Mouse (Mus musculus): ENCODE data around the gene Qrich2. TPM values are rescaled to one million over a fixed set of nuclear protein-coding genes. Genes with fewer than 3 reads are reported as not detected.
"Not testable (repeated sequence)": the region's sequence is repeated elsewhere in the genome, so short reads cannot be mapped to it uniquely, and the experiment has no call there.

Gene Qrich2
- total RNA-seq, 1 experiment: 0.22 TPM

- no peak for DNase-seq (ENCODE audit: low read depth, low spot score)
- Histone ChIP-seq H3K9me3 (ENCODE audit: control insufficient read depth, insufficient read depth, low read depth, low read length) (no peaks in the 10 kb centered on the region), H3K27ac (ENCODE audit: insufficient read depth, low read depth, low read length, poor library complexity, severe bottlenecking) (no peak overlapping the region), H3K4me3 (ENCODE audit: insufficient read depth in 1 of 2, low read depth in 1 of 2, low read length in 2 of 2, poor library complexity in 1 of 2, severe bottlenecking in 1 of 2) (no peak overlapping the region), H3K4me1 (ENCODE audit: control insufficient read depth in 2 of 2, insufficient read depth in 2 of 2, low read length in 2 of 2, poor library complexity in 1 of 2) (peaks cover 0 to 7% of the 10 kb centered on the region in 2 experiments; a peak in 2 of 4 replicates), H3K36me3 (ENCODE audit: control insufficient read depth, insufficient read depth, low read length, poor library complexity, severe bottlenecking) (peaks cover 81% of the 10 kb centered on the region), H3K9ac (ENCODE audit: insufficient read depth, low read depth, low read length, poor library complexity, severe bottlenecking) (no peak overlapping the region)
- in situ Hi-C loops (cut with MboI; ENCODE audit: low sequenced_read_pairs in 2 of 2, unreplicated experiment in 2 of 2): no loop called here
- TF ChIP-seq CHD2 (IDR thresholded peaks at IDR 0.05; ENCODE audit: low read depth, low read length) (no peak), ZC3H11A (IDR thresholded peaks at IDR 0.05; ENCODE audit: borderline replicate concordance, low read depth, low read length) (no peak), HCFC1 (IDR thresholded peaks at IDR 0.05; ENCODE audit: borderline replicate concordance, insufficient read depth, low read length) (no peak), ZNF384 (IDR thresholded peaks at IDR 0.05; ENCODE audit: low read depth, low read length) (no peak), MAFK (IDR thresholded peaks at IDR 0.05; ENCODE audit: insufficient read depth, low read depth, low read length) (no peak)
These were observed 10.7 kb upstream of the Qrich2 start for GRCm38 (mm10) chr11:116476696-116477095.

GRCm38 (mm10) chr11:116476041-116476440 is 10.0 kb upstream of the Qrich2 start:
- no peak for DNase-seq (ENCODE audit: low read depth, low spot score)
- in situ Hi-C loops (cut with MboI; ENCODE audit: low sequenced_read_pairs in 2 of 2, unreplicated experiment in 2 of 2): no loop called here

GRCm38 (mm10) chr11:116472275-116472674 is 6.2 kb upstream of the Qrich2 start:
- in situ Hi-C loops (cut with MboI; ENCODE audit: low sequenced_read_pairs in 2 of 2, unreplicated experiment in 2 of 2): no loop called here
- Histone ChIP-seq H3K9ac (ENCODE audit: insufficient read depth, low read depth, low read length, poor library complexity, severe bottlenecking) (no peak overlapping the region), H3K36me3 (ENCODE audit: control insufficient read depth, insufficient read depth, low read length, poor library complexity, severe bottlenecking) (peaks cover 60% of the 10 kb centered on the region), H3K4me1 (ENCODE audit: control insufficient read depth in 2 of 2, insufficient read depth in 2 of 2, low read length in 2 of 2, poor library complexity in 1 of 2) (peaks cover 0 to 4% of the 10 kb centered on the region in 2 experiments; a peak in 2 of 4 replicates), H3K9me3 (ENCODE audit: control insufficient read depth, insufficient read depth, low read depth, low read length) (no peaks in the 10 kb centered on the region), H3K27ac (ENCODE audit: insufficient read depth, low read depth, low read length, poor library complexity, severe bottlenecking) (no peak overlapping the region), H3K4me3 (ENCODE audit: insufficient read depth in 1 of 2, low read depth in 1 of 2, low read length in 2 of 2, poor library complexity in 1 of 2, severe bottlenecking in 1 of 2) (no peak overlapping the region)
- DNase-seq (ENCODE audit: low read depth, low spot score): no peak
- no peak for TF ChIP-seq MAFK (IDR thresholded peaks at IDR 0.05; ENCODE audit: insufficient read depth, low read depth, low read length)
- TF ChIP-seq ZC3H11A (IDR thresholded peaks at IDR 0.05; ENCODE audit: borderline replicate concordance, low read depth, low read length): no peak
- TF ChIP-seq HCFC1 (IDR thresholded peaks at IDR 0.05; ENCODE audit: borderline replicate concordance, insufficient read depth, low read length): no peak
- TF ChIP-seq ZNF384 (IDR thresholded peaks at IDR 0.05; ENCODE audit: low read depth, low read length): no peak
- no peak for TF ChIP-seq CHD2 (IDR thresholded peaks at IDR 0.05; ENCODE audit: low read depth, low read length)

More at GRCm38 (mm10) chr11:116476041-116476440, 10.0 kb upstream of the Qrich2 start:
- Histone ChIP-seq H3K36me3 (ENCODE audit: control insufficient read depth, insufficient read depth, low read length, poor library complexity, severe bottlenecking) (peaks cover 82% of the 10 kb centered on the region), H3K27ac (ENCODE audit: insufficient read depth, low read depth, low read length, poor library complexity, severe bottlenecking) (no peak overlapping the region), H3K4me3 (ENCODE audit: insufficient read depth in 1 of 2, low read depth in 1 of 2, low read length in 2 of 2, poor library complexity in 1 of 2, severe bottlenecking in 1 of 2) (no peak overlapping the region), H3K9ac (ENCODE audit: insufficient read depth, low read depth, low read length, poor library complexity, severe bottlenecking) (no peak overlapping the region), H3K4me1 (ENCODE audit: control insufficient read depth in 2 of 2, insufficient read depth in 2 of 2, low read length in 2 of 2, poor library complexity in 1 of 2) (peaks cover 0 to 4% of the 10 kb centered on the region in 2 experiments; a peak in 2 of 4 replicates), H3K9me3 (ENCODE audit: control insufficient read depth, insufficient read depth, low read depth, low read length) (no peaks in the 10 kb centered on the region)
- TF ChIP-seq ZNF384 (IDR thresholded peaks at IDR 0.05; ENCODE audit: low read depth, low read length) (no peak), HCFC1 (IDR thresholded peaks at IDR 0.05; ENCODE audit: borderline replicate concordance, insufficient read depth, low read length) (no peak)

GRCm38 (mm10) chr11:116470896-116471295 is 4.9 kb upstream of the Qrich2 start:
- H3K36me3 ChIP-seq (ENCODE audit: control insufficient read depth, insufficient read depth, low read length, poor library complexity, severe bottlenecking): peaks cover 47% of the 10 kb centered on the region
- no peak for TF ChIP-seq ZNF384 (IDR thresholded peaks at IDR 0.05; ENCODE audit: low read depth, low read length)
- no peak for TF ChIP-seq CHD2 (IDR thresholded peaks at IDR 0.05; ENCODE audit: low read depth, low read length)
- TF ChIP-seq MAFK (IDR thresholded peaks at IDR 0.05; ENCODE audit: insufficient read depth, low read depth, low read length): no peak
- no peaks in the 10 kb centered on the region for H3K9me3 ChIP-seq (ENCODE audit: control insufficient read depth, insufficient read depth, low read depth, low read length)
- peaks cover 0 to 6% of the 10 kb centered on the region in 2 experiments; a peak in 2 of 4 replicates for H3K4me1 ChIP-seq (ENCODE audit: control insufficient read depth in 2 of 2, insufficient read depth in 2 of 2, low read length in 2 of 2, poor library complexity in 1 of 2)
- in situ Hi-C loops (cut with MboI; ENCODE audit: low sequenced_read_pairs in 2 of 2, unreplicated experiment in 2 of 2): no loop called here
- no peak for DNase-seq (ENCODE audit: low read depth, low spot score)
- H3K27ac ChIP-seq (ENCODE audit: insufficient read depth, low read depth, low read length, poor library complexity, severe bottlenecking): no peak overlapping the region
- H3K9ac ChIP-seq (ENCODE audit: insufficient read depth, low read depth, low read length, poor library complexity, severe bottlenecking): no peak overlapping the region
- no peak overlapping the region for H3K4me3 ChIP-seq (ENCODE audit: insufficient read depth in 1 of 2, low read depth in 1 of 2, low read length in 2 of 2, poor library complexity in 1 of 2, severe bottlenecking in 1 of 2)

- peaks cover 40% of the 10 kb centered on the region for H3K36me3 ChIP-seq (ENCODE audit: control insufficient read depth, insufficient read depth, low read length, poor library complexity, severe bottlenecking)
- no peak for DNase-seq (ENCODE audit: low read depth, low spot score)
- no peak overlapping the region for H3K27ac ChIP-seq (ENCODE audit: insufficient read depth, low read depth, low read length, poor library complexity, severe bottlenecking)
- TF ChIP-seq HCFC1 (IDR thresholded peaks at IDR 0.05; ENCODE audit: borderline replicate concordance, insufficient read depth, low read length) (no peak), MAFK (IDR thresholded peaks at IDR 0.05; ENCODE audit: insufficient read depth, low read depth, low read length) (no peak)
- peaks cover 0 to 6% of the 10 kb centered on the region in 2 experiments; a peak in 2 of 4 replicates for H3K4me1 ChIP-seq (ENCODE audit: control insufficient read depth in 2 of 2, insufficient read depth in 2 of 2, low read length in 2 of 2, poor library complexity in 1 of 2)
- no peak overlapping the region for H3K4me3 ChIP-seq (ENCODE audit: insufficient read depth in 1 of 2, low read depth in 1 of 2, low read length in 2 of 2, poor library complexity in 1 of 2, severe bottlenecking in 1 of 2)
- no peak overlapping the region for H3K9ac ChIP-seq (ENCODE audit: insufficient read depth, low read depth, low read length, poor library complexity, severe bottlenecking)
- in situ Hi-C loops (cut with MboI; ENCODE audit: low sequenced_read_pairs in 2 of 2, unreplicated experiment in 2 of 2): no loop called here
- no peaks in the 10 kb centered on the region for H3K9me3 ChIP-seq (ENCODE audit: control insufficient read depth, insufficient read depth, low read depth, low read length)
These were observed 4.2 kb upstream of the Qrich2 start for GRCm38 (mm10) chr11:116470249-116470648.

- H3K27ac ChIP-seq (ENCODE audit: insufficient read depth, low read depth, low read length, poor library complexity, severe bottlenecking); H3K9ac ChIP-seq (ENCODE audit: insufficient read depth, low read depth, low read length, poor library complexity, severe bottlenecking); H3K9me3 ChIP-seq (ENCODE audit: control insufficient read depth, insufficient read depth, low read depth, low read length); DNase-seq (ENCODE audit: low read depth, low spot score); H3K4me3 ChIP-seq (ENCODE audit: insufficient read depth in 1 of 2, low read depth in 1 of 2, low read length in 2 of 2, poor library complexity in 1 of 2, severe bottlenecking in 1 of 2); H3K4me1 ChIP-seq (ENCODE audit: control insufficient read depth in 2 of 2, insufficient read depth in 2 of 2, low read length in 2 of 2, poor library complexity in 1 of 2); in situ Hi-C loops (cut with MboI; ENCODE audit: low sequenced_read_pairs in 2 of 2, unreplicated experiment in 2 of 2): not testable (repeated sequence)
- peaks cover 27% of the 10 kb centered on the region for H3K36me3 ChIP-seq (ENCODE audit: control insufficient read depth, insufficient read depth, low read length, poor library complexity, severe bottlenecking)
These were observed 2.3 kb upstream of the Qrich2 start for GRCm38 (mm10) chr11:116468338-116468737.
